Mouse (Mus musculus): ENCODE measurements around the gene Tnfaip8l2. TPM values are rescaled to one million over a fixed set of nuclear protein-coding genes. Genes with fewer than 3 reads are reported as not detected.

Gene Tnfaip8l2
- polyA plus RNA-seq (2014; fragmentation: Illumina TruSeq; extraction: RNeasy Lipid Tissue Mini Kit (QIAGEN cat#74804); ENCODE audit: low read depth, low replicate concordance), result 2.9 TPM

GRCm38 (mm10) chr3:95141952-95142616, at the start of gene Tnfaip8l2:
TSS of gene Tnfaip8l2 (minus strand) at chr3:95142360.

GRCm38 (mm10) chr3:95159987-95160963, 18.1 kb upstream of the Tnfaip8l2 start, which contains the start of gene Sema6c:
TSS of gene Sema6c (plus strand) at chr3:95160457.

GRCm38 (mm10) chr3:95133680-95134101, 8.5 kb downstream of the Tnfaip8l2 start, which contains the start of the genes Scnm1 and Lysmd1:
TSS of gene Scnm1 (minus strand) at chr3:95134011.
TSS of gene Lysmd1 (plus strand) at chr3:95134088.

GRCm38 (mm10) chr3:95124246-95124645, 17.9 kb downstream of the Tnfaip8l2 start, which contains the start of gene Tmod4:
TSS of gene Tmod4 (plus strand) at chr3:95124476.

GRCm38 (mm10) chr3:95110911-95111726, 31.0 kb downstream of the Tnfaip8l2 start, which contains the start of gene Vps72:
TSS of gene Vps72 (plus strand) at chr3:95111022.

GRCm38 (mm10) chr3:95106338-95107117, 35.6 kb downstream of the Tnfaip8l2 start, which contains the start of gene Pip5k1a:
TSS of gene Pip5k1a (minus strand) at chr3:95106930.

Other genes starting within 250 kb of the Tnfaip8l2 start
- gene Selenbp1, start 209.3 kb downstream of the Tnfaip8l2 start, polyA plus RNA-seq (2014; fragmentation: Illumina TruSeq; extraction: RNeasy Lipid Tissue Mini Kit (QIAGEN cat#74804); ENCODE audit: low read depth, low replicate concordance), result 210 TPM
- gene Rfx5, start 188.3 kb downstream of the Tnfaip8l2 start, polyA plus RNA-seq (2014; fragmentation: Illumina TruSeq; extraction: RNeasy Lipid Tissue Mini Kit (QIAGEN cat#74804); ENCODE audit: low read depth, low replicate concordance), result 4.9 TPM
- 25.4 TPM for gene Pi4kb, start 167.6 kb downstream of the Tnfaip8l2 start, polyA plus RNA-seq (2014; fragmentation: Illumina TruSeq; extraction: RNeasy Lipid Tissue Mini Kit (QIAGEN cat#74804); ENCODE audit: low read depth, low replicate concordance)
- gene Zfp687, start 126.9 kb downstream of the Tnfaip8l2 start, polyA plus RNA-seq (2014; fragmentation: Illumina TruSeq; extraction: RNeasy Lipid Tissue Mini Kit (QIAGEN cat#74804); ENCODE audit: low read depth, low replicate concordance), result 9.7 TPM
- gene Psmd4, start 99.7 kb downstream of the Tnfaip8l2 start, polyA plus RNA-seq (2014; fragmentation: Illumina TruSeq; extraction: RNeasy Lipid Tissue Mini Kit (QIAGEN cat#74804); ENCODE audit: low read depth, low replicate concordance), result 157 TPM
- gene Pip5k1a, start 35.4 kb downstream of the Tnfaip8l2 start, polyA plus RNA-seq (2014; fragmentation: Illumina TruSeq; extraction: RNeasy Lipid Tissue Mini Kit (QIAGEN cat#74804); ENCODE audit: low read depth, low replicate concordance), result 15.0 TPM
- 37.4 TPM for gene Vps72, start 31.3 kb downstream of the Tnfaip8l2 start, polyA plus RNA-seq (2014; fragmentation: Illumina TruSeq; extraction: RNeasy Lipid Tissue Mini Kit (QIAGEN cat#74804); ENCODE audit: low read depth, low replicate concordance)
- 31.7 TPM for gene Tmod4, start 17.9 kb downstream of the Tnfaip8l2 start, polyA plus RNA-seq (2014; fragmentation: Illumina TruSeq; extraction: RNeasy Lipid Tissue Mini Kit (QIAGEN cat#74804); ENCODE audit: low read depth, low replicate concordance)
- 55.1 TPM for gene Scnm1, start 8.3 kb downstream of the Tnfaip8l2 start, polyA plus RNA-seq (2014; fragmentation: Illumina TruSeq; extraction: RNeasy Lipid Tissue Mini Kit (QIAGEN cat#74804); ENCODE audit: low read depth, low replicate concordance)
- gene Lysmd1, start 8.3 kb downstream of the Tnfaip8l2 start, polyA plus RNA-seq (2014; fragmentation: Illumina TruSeq; extraction: RNeasy Lipid Tissue Mini Kit (QIAGEN cat#74804); ENCODE audit: low read depth, low replicate concordance), result 8.4 TPM
- 9.7 TPM for gene Sema6c, start 18.1 kb upstream of the Tnfaip8l2 start, polyA plus RNA-seq (2014; fragmentation: Illumina TruSeq; extraction: RNeasy Lipid Tissue Mini Kit (QIAGEN cat#74804); ENCODE audit: low read depth, low replicate concordance)
- gene Gabpb2, start 75.6 kb upstream of the Tnfaip8l2 start, polyA plus RNA-seq (2014; fragmentation: Illumina TruSeq; extraction: RNeasy Lipid Tissue Mini Kit (QIAGEN cat#74804); ENCODE audit: low read depth, low replicate concordance), result 15.5 TPM
- gene Cdc42se1, start 86.4 kb upstream of the Tnfaip8l2 start, polyA plus RNA-seq (2014; fragmentation: Illumina TruSeq; extraction: RNeasy Lipid Tissue Mini Kit (QIAGEN cat#74804); ENCODE audit: low read depth, low replicate concordance), result 18.5 TPM
- gene Mllt11, start 89.8 kb upstream of the Tnfaip8l2 start, polyA plus RNA-seq (2014; fragmentation: Illumina TruSeq; extraction: RNeasy Lipid Tissue Mini Kit (QIAGEN cat#74804); ENCODE audit: low read depth, low replicate concordance), result 10.0 TPM
- not detected for gene Gm128, start 99.2 kb upstream of the Tnfaip8l2 start, polyA plus RNA-seq (2014; fragmentation: Illumina TruSeq; extraction: RNeasy Lipid Tissue Mini Kit (QIAGEN cat#74804); ENCODE audit: low read depth, low replicate concordance)
- not detected for gene Bnipl, start 108.8 kb upstream of the Tnfaip8l2 start, polyA plus RNA-seq (2014; fragmentation: Illumina TruSeq; extraction: RNeasy Lipid Tissue Mini Kit (QIAGEN cat#74804); ENCODE audit: low read depth, low replicate concordance)
- 24.4 TPM for gene Mindy1, start 139.0 kb upstream of the Tnfaip8l2 start, polyA plus RNA-seq (2014; fragmentation: Illumina TruSeq; extraction: RNeasy Lipid Tissue Mini Kit (QIAGEN cat#74804); ENCODE audit: low read depth, low replicate concordance)
- gene Prune1, start 139.7 kb upstream of the Tnfaip8l2 start, polyA plus RNA-seq (2014; fragmentation: Illumina TruSeq; extraction: RNeasy Lipid Tissue Mini Kit (QIAGEN cat#74804); ENCODE audit: low read depth, low replicate concordance), result 27.0 TPM
- 2.1 TPM for gene Anxa9, start 164.8 kb upstream of the Tnfaip8l2 start, polyA plus RNA-seq (2014; fragmentation: Illumina TruSeq; extraction: RNeasy Lipid Tissue Mini Kit (QIAGEN cat#74804); ENCODE audit: low read depth, low replicate concordance)
- 54.0 TPM for gene Cers2, start 172.4 kb upstream of the Tnfaip8l2 start, polyA plus RNA-seq (2014; fragmentation: Illumina TruSeq; extraction: RNeasy Lipid Tissue Mini Kit (QIAGEN cat#74804); ENCODE audit: low read depth, low replicate concordance)
- 12.5 TPM for gene Setdb1, start 214.8 kb upstream of the Tnfaip8l2 start, polyA plus RNA-seq (2014; fragmentation: Illumina TruSeq; extraction: RNeasy Lipid Tissue Mini Kit (QIAGEN cat#74804); ENCODE audit: low read depth, low replicate concordance)